28 mouse cellular contexts compared by ENCODE assay signal in the genomic region with DNA sequence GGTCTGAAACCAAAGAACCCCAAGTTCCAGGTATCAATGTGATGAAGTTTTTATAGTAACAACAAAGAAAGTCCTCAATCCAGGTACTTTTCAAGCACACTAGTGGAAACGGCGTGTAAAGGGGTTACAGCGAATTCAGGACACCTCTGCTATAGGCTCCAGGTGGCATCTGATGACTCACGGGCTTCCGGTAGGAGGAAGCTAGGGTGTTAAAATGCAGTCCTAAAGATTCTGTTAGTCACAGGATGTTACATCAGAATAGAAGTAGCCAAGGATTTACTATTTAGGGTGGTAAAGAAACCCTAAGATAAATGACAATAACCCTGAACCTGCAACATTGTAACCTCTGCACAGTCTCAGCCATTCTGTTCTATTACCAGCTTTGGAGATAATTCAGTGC. TPM values are rescaled to one million over a fixed set of nuclear protein-coding genes. Genes with fewer than 3 reads are reported as not detected.
DNase-seq lines count a peak whose midpoint lies in the region; ATAC-seq and TF ChIP-seq lines count a peak whose summit lies in the region.
"Not testable (repeated sequence)": the region's sequence is repeated elsewhere in the genome, so short reads cannot be mapped to it uniquely, and the experiment has no call there.
"Had no signal": no experiment of that assay in that cellular context is flagged by ENCODE, and none has a peak within 500 bp of the region (broad histone marks: within the 10 kb centered on the region; RNA-seq: fewer than 3 reads in every experiment).

No protein-coding gene starts in this region.

- peak; percentile 79 for DNase-seq in CD4-positive helper T cell, adult 2 months (ENCODE audit: low read depth, low spot score)
- peak; percentile 16 to 25 for DNase-seq in CD8-positive naive resting alpha-beta T cell, adult 2 months (ENCODE audit: low read depth in 2 of 2, low spot score in 2 of 2)
- DNase-seq in heart, adult 11 months, result peak; percentile 13
- not testable (repeated sequence) for DNase-seq in liver, postnatal 0 days
- DNase-seq in thymus, postnatal 0 days (ENCODE audit: low spot score), result peak; percentile 68
- peak; percentile 36 for DNase-seq in thymus, postnatal 4 days

- not testable (repeated sequence) for H3K4me1 ChIP-seq in bone marrow, adult 2 months (ENCODE audit: control insufficient read depth, insufficient read depth, low read length); liver, postnatal 0 days (ENCODE audit: insufficient read depth)

- TF ChIP-seq EP300 in liver, postnatal 0 days (IDR thresholded peaks at IDR 0.05; ENCODE audit: low read depth), result not testable (repeated sequence)

- not testable (repeated sequence) for TF ChIP-seq CTCF in bone marrow, adult 2 months (IDR thresholded peaks at IDR 0.05; ENCODE audit: control insufficient read depth, insufficient read depth, low read length); liver, postnatal 0 days (IDR thresholded peaks at IDR 0.05; ENCODE audit: low read depth)

- not testable (repeated sequence) for H3K27me3 ChIP-seq in liver, postnatal 0 days (ENCODE audit: insufficient read depth, low read length)

- TF ChIP-seq POLR2A in bone marrow, adult 2 months (IDR thresholded peaks at IDR 0.05; ENCODE audit: borderline replicate concordance, control insufficient read depth, low read depth, low read length), result not testable (repeated sequence)

- not testable (repeated sequence) for H3K4me3 ChIP-seq in bone marrow, adult 2 months (replicated peaks; ENCODE audit: control insufficient read depth, low read depth, low read length); liver, postnatal 0 days (ENCODE audit: low read depth, low read length)

- not testable (repeated sequence) for ATAC-seq in liver, postnatal 0 days
- 0 out of 2 replicates have a peak, but pooled peaks have one; percentile 13 for ATAC-seq in neutrophil, adult 5-6 weeks (ENCODE audit: extremely low read depth, insufficient number of reproducible peaks, low FRiP score, poor library complexity, severe bottlenecking)

- WGBS in bone marrow, adult 2 months, result 35% methylated on average over 5 of the region's 5 CpGs
- WGBS in liver, postnatal 0 days (ENCODE audit: insufficient replicate concordance), result 59% methylated on average over 5 of the region's 5 CpGs

- not testable (repeated sequence) for H3K9me3 ChIP-seq in liver, postnatal 0 days (ENCODE audit: low read length)

- not testable (repeated sequence) for H3K36me3 ChIP-seq in liver, postnatal 0 days (replicated peaks; ENCODE audit: insufficient read depth, low read length)

- not testable (repeated sequence) for H3K4me2 ChIP-seq in liver, postnatal 0 days (ENCODE audit: low read depth, low read length)

- not testable (repeated sequence) for H3K9ac ChIP-seq in liver, postnatal 0 days (replicated peaks)

- peak overlapping the region; percentile 84; the same call in 1 of the 2 replicates for H3K27ac ChIP-seq in bone marrow, adult 2 months (ENCODE audit: control insufficient read depth, insufficient read depth, low read depth, low read length, poor library complexity)
- H3K27ac ChIP-seq in liver, postnatal 0 days (ENCODE audit: low read depth), result peak overlapping the region; percentile 70

RNA-seq across cellular contexts. Expression of a gene that starts 5.7 kb away (rescaled TPM):
- 165 and 459 TPM in 2 replicates for polyA plus RNA-seq in bone marrow, adult 2 months (2011; ENCODE audit: insufficient read depth, insufficient read length, low replicate concordance, missing spikeins)
- polyA plus RNA-seq in liver, postnatal 0 days (2015; fragmentation: Nextera tagmentation; extraction: Ambion mirVana), result 123 and 126 TPM in 2 replicates
- total RNA-seq in neutrophil, adult 5-6 weeks (2017), result 83.9 TPM in 2 replicates
- 11.2 and 14.7 TPM in 2 replicates for polyA plus RNA-seq in thymus, postnatal 0 days (2015; fragmentation: Nextera tagmentation; extraction: Ambion mirVana)
- total RNA-seq: MEL had no signal
- polyA plus RNA-seq: embryonic facial prominence, embryonic 10.5 days; forebrain, embryonic 12.5 days; forebrain, embryonic 15.5 days; heart, embryonic 11.5 days; hindbrain, embryonic 12.5 days had no signal

RNA-seq across cellular contexts. Expression of a gene that starts 37.6 kb away (rescaled TPM):
- 99.4 and 213 TPM in 2 replicates for polyA plus RNA-seq in bone marrow, adult 2 months (2011; ENCODE audit: insufficient read depth, insufficient read length, low replicate concordance, missing spikeins)
- 5.5 and 6.3 TPM in 2 replicates for polyA plus RNA-seq in liver, postnatal 0 days (2015; fragmentation: Nextera tagmentation; extraction: Ambion mirVana)
- 22.2 and 28.1 TPM in 2 replicates for total RNA-seq in neutrophil, adult 5-6 weeks (2017)
- 2.4 and 3.1 TPM in 2 replicates for polyA plus RNA-seq in thymus, postnatal 0 days (2015; fragmentation: Nextera tagmentation; extraction: Ambion mirVana)
- total RNA-seq: adrenal gland, adult 18-20 months; adrenal gland, postnatal 36 days; gastrocnemius, adult 8-10 months; gastrocnemius, postnatal 25 days; heart, adult 8-10 months; heart, postnatal 25 days; MEL had no signal
- polyA plus RNA-seq: brain, embryonic 14.5 days; cortical plate, adult 2 months; embryonic facial prominence, embryonic 10.5 days; embryonic facial prominence, embryonic 13.5 days; erythroblast, embryonic 14.5 days; forebrain, embryonic 12.5 days; forebrain, embryonic 15.5 days; gonadal fat pad, adult 2 months; heart, embryonic 11.5 days; heart, embryonic 14.5 days; heart, postnatal 0 days; hindbrain, embryonic 12.5 days; hindbrain, embryonic 15.5 days had no signal

Comparison
In these comparisons a context has a peak if more than half of its experiments do, and no peak if none do; other contexts are left out.
1. RNA of a gene that starts 37.6 kb away (polyA plus RNA-seq): 99.4 to 213 TPM in bone marrow, adult 2 months; 5.5 to 6.3 TPM in liver, postnatal 0 days and 2.4 to 3.1 TPM in thymus, postnatal 0 days; every median in the first group is over 10 times any median in the second.